Mouse (Mus musculus) hindbrain, postnatal 0 days (tissue): Measurements from ENCODE around the gene Nmrk1. TPM values are rescaled to one million over a fixed set of nuclear protein-coding genes. Genes with fewer than 3 reads are reported as not detected.

ENCODE experiments used
- ATAC-seq: fragments of 200-750 bp; cut with Nextera tagmentation; 2 replicates; pipeline ENCODE4 v1.8.0; 2017; ENCODE audit warnings: mild to moderate bottlenecking, moderate TSS enrichment, moderate library complexity
- DNase-seq: peaks from one replicate; pipeline ENCODE4 v3.0.0-alpha.2; 2015; ENCODE audit warnings: low spot score
- H3K27ac ChIP-seq: fragments of 300-500 bp; sonication (generic); 2 replicates; pipeline ENCODE4 v1.5.1; 2014; ENCODE audit warnings: mild to moderate bottlenecking
- H3K27me3 ChIP-seq: fragments of 300-500 bp; sonication (generic); 2 replicates; pipeline ENCODE4 v1.6.1; 2014; ENCODE audit warnings: low read length, mixed read lengths; ENCODE audit not compliant: insufficient read depth
- H3K36me3 ChIP-seq: fragments of 300-500 bp; sonication (generic); 2 replicates; pipeline ENCODE4 v1.6.1; 2014; ENCODE audit warnings: low read length, mixed read lengths; ENCODE audit not compliant: insufficient read depth
- H3K4me1 ChIP-seq: fragments of 300-500 bp; sonication (generic); 2 replicates; pipeline ENCODE4 v1.6.1; 2014; ENCODE audit warnings: antibody characterized with exemption, low read length, mixed read lengths; ENCODE audit not compliant: insufficient read depth
- H3K4me2 ChIP-seq: fragments of 300-500 bp; sonication (generic); 2 replicates; pipeline ENCODE4 v1.6.1; 2014; ENCODE audit warnings: low read depth, mild to moderate bottlenecking, low read length, moderate library complexity, mixed read lengths
- H3K4me3 ChIP-seq: fragments of 300-500 bp; sonication (generic); 2 replicates; pipeline ENCODE4 v1.5.1; 2014; ENCODE audit warnings: low read length
- H3K9ac ChIP-seq: fragments of 300-500 bp; sonication (generic); replicated peaks from 2 replicates; pipeline ENCODE4 v1.6.1; 2014; ENCODE audit warnings: mild to moderate bottlenecking, low read length, moderate library complexity, mixed read lengths
- H3K9me3 ChIP-seq: fragments of 300-500 bp; sonication (generic); 2 replicates; pipeline ENCODE4 v1.6.1; 2016; ENCODE audit warnings: low read length, mixed read lengths
- CTCF ChIP-seq: IDR thresholded peaks from 2 replicates; pipeline ENCODE4 v1.5.1; 2016; ENCODE audit warnings: antibody characterized with exemption, control low read depth, low read depth
- WGBS: fragments of 180-500 bp; shearing (Covaris S2); extraction: QIAGEN DNeasy Blood & Tissue Kit; methylation state at CpG from one replicate; pipeline ENCODE4 v1.1.7; 2014; 5-methylcytosine and 5-hydroxymethylcytosine counted together
- polyA plus RNA-seq: library from polyadenylated mRNA; unstranded; fragments of >200 nt; fragmentation: Nextera tagmentation; extraction: Ambion mirVana; gene quantifications from 2 replicates; pipeline ENCODE4 v1.2.1, GENCODE M21; 2015
- total RNA-seq: library from RNA; depleted of rRNA; stranded (reverse); fragments of >200 nt; gene quantifications from 2 replicates; pipeline ENCODE4 v1.2.3, GENCODE M21; 2014

The Nmrk1 gene
- total and polyA plus RNA-seq, 2 experiments from 2014 or later: 9.2 to 10.6 TPM

GRCm38 (mm10) chr19:18614337-18614736 lies 17.4 kb upstream of the Nmrk1 start:
- Histone ChIP-seq H3K36me3 (no peaks in the 10 kb centered on the region), H3K4me1 (no peaks in the 10 kb centered on the region), H3K27ac (no peak overlapping the region), H3K9me3 (no peaks in the 10 kb centered on the region), H3K27me3 (no peaks in the 10 kb centered on the region), H3K9ac (no peak overlapping the region), H3K4me3 (no peak overlapping the region), H3K4me2 (no peak overlapping the region)
- TF ChIP-seq CTCF: no peak
- no peak for DNase-seq
- ATAC-seq: no peak
- WGBS: 80% methylated on average over 7 of the region's 7 CpGs

- no peaks in the 10 kb centered on the region for H3K27me3 ChIP-seq
- 70% methylated on average over 9 of the region's 9 CpGs for WGBS
- H3K4me2 ChIP-seq: no peak overlapping the region
- no peak overlapping the region for H3K4me3 ChIP-seq
- H3K4me1 ChIP-seq: no peaks in the 10 kb centered on the region
- no peak overlapping the region for H3K9ac ChIP-seq
- no peak for TF ChIP-seq CTCF
- DNase-seq: peak; percentile 4
- ATAC-seq: no peak
- H3K9me3 ChIP-seq: no peaks in the 10 kb centered on the region
- H3K27ac ChIP-seq: peak overlapping the region; percentile 50; the same call in 1 of the 2 replicates
- H3K36me3 ChIP-seq: no peaks in the 10 kb centered on the region
These were observed 16.0 kb upstream of the Nmrk1 start for GRCm38 (mm10) chr19:18615680-18616240.

GRCm38 (mm10) chr19:18617504-18617903 lies 14.2 kb upstream of the Nmrk1 start:
- DNase-seq (no peak), ATAC-seq (no peak)
- H3K27ac ChIP-seq: no peak overlapping the region
- H3K9ac ChIP-seq: no peak overlapping the region
- no peaks in the 10 kb centered on the region for H3K36me3 ChIP-seq
- no peak overlapping the region for H3K4me3 ChIP-seq
- no peak for TF ChIP-seq CTCF
- 96% methylated on average over 1 of the region's 1 CpGs for WGBS
- no peaks in the 10 kb centered on the region for H3K9me3 ChIP-seq
- H3K4me2 ChIP-seq: no peak overlapping the region
- H3K4me1 ChIP-seq: no peaks in the 10 kb centered on the region
- no peaks in the 10 kb centered on the region for H3K27me3 ChIP-seq

- no peak for DNase-seq
- Histone ChIP-seq H3K27ac (no peak overlapping the region), H3K36me3 (no peaks in the 10 kb centered on the region), H3K4me2 (no peak overlapping the region), H3K4me3 (no peak overlapping the region), H3K4me1 (no peaks in the 10 kb centered on the region), H3K9me3 (no peaks in the 10 kb centered on the region), H3K9ac (no peak overlapping the region), H3K27me3 (no peaks in the 10 kb centered on the region)
- no peak for TF ChIP-seq CTCF
- WGBS: 84% methylated on average over 5 of the region's 5 CpGs
- no peak for ATAC-seq
These were observed 12.7 kb upstream of the Nmrk1 start for GRCm38 (mm10) chr19:18619060-18619459.

- TF ChIP-seq CTCF: no peak
- WGBS: 88% methylated on average over 1 of the region's 1 CpGs
- ATAC-seq (no peak), DNase-seq (no peak)
- no peaks in the 10 kb centered on the region for H3K4me1 ChIP-seq
- H3K36me3 ChIP-seq: no peaks in the 10 kb centered on the region
- H3K4me2 ChIP-seq: no peak overlapping the region
- no peak overlapping the region for H3K9ac ChIP-seq
- no peak overlapping the region for H3K27ac ChIP-seq
- H3K4me3 ChIP-seq: no peak overlapping the region
- H3K27me3 ChIP-seq: no peaks in the 10 kb centered on the region
- no peaks in the 10 kb centered on the region for H3K9me3 ChIP-seq
These were observed 12.1 kb upstream of the Nmrk1 start for GRCm38 (mm10) chr19:18619691-18620090.

- no peak overlapping the region for H3K27ac ChIP-seq
- no peaks in the 10 kb centered on the region for H3K4me1 ChIP-seq
- H3K9me3 ChIP-seq: no peaks in the 10 kb centered on the region
- 87% methylated on average over 2 of the region's 2 CpGs for WGBS
- no peak overlapping the region for H3K4me3 ChIP-seq
- no peak for ATAC-seq
- H3K27me3 ChIP-seq: no peaks in the 10 kb centered on the region
- no peaks in the 10 kb centered on the region for H3K36me3 ChIP-seq
- no peak for TF ChIP-seq CTCF
- no peak for DNase-seq
- H3K9ac ChIP-seq: no peak overlapping the region
- no peak overlapping the region for H3K4me2 ChIP-seq
These were observed 7.9 kb upstream of the Nmrk1 start for GRCm38 (mm10) chr19:18623894-18624293.

GRCm38 (mm10) chr19:18629589-18629988 lies 2.2 kb upstream of the Nmrk1 start:
- TF ChIP-seq CTCF: no peak
- H3K36me3 ChIP-seq: no peaks in the 10 kb centered on the region
- DNase-seq: no peak
- H3K9me3 ChIP-seq: no peaks in the 10 kb centered on the region
- no peaks in the 10 kb centered on the region for H3K27me3 ChIP-seq
- no peak for ATAC-seq
- H3K4me2 ChIP-seq: peak overlapping the region; percentile 90
- peak overlapping the region; percentile 85; the same call in 1 of the 2 replicates for H3K4me3 ChIP-seq
- no peak overlapping the region for H3K9ac ChIP-seq
- WGBS: 63% methylated on average over 1 of the region's 1 CpGs
- H3K4me1 ChIP-seq: no peaks in the 10 kb centered on the region
- H3K27ac ChIP-seq: no peak overlapping the region
